Mouse (Mus musculus) embryonic facial prominence, embryonic 13.5 days (tissue): ENCODE measurements around the gene Fbxo46. TPM values are rescaled to one million over a fixed set of nuclear protein-coding genes. Genes with fewer than 3 reads are reported as not detected.

Experiments used
- ATAC-seq: fragments of 200-750 bp; cut with Nextera tagmentation; 2 replicates; pipeline ENCODE4 v1.8.0; 2017; ENCODE audit warnings: low read depth; ENCODE audit not compliant: insufficient number of reproducible peaks, insufficient read depth, low FRiP score, low TSS enrichment
- H3K27ac ChIP-seq: fragments of 300-500 bp; sonication (generic); 2 replicates; pipeline ENCODE4 v1.5.1; 2015; ENCODE audit warnings: moderate library complexity, mild to moderate bottlenecking, inconsistent platforms
- H3K27me3 ChIP-seq: fragments of 300-500 bp; sonication (generic); 2 replicates; pipeline ENCODE4 v1.6.1; 2015; ENCODE audit warnings: mild to moderate bottlenecking, inconsistent platforms
- H3K36me3 ChIP-seq: fragments of 300-500 bp; sonication (generic); 2 replicates; pipeline ENCODE4 v1.6.1; 2015; ENCODE audit warnings: mild to moderate bottlenecking, inconsistent platforms
- H3K4me1 ChIP-seq: fragments of 300-500 bp; sonication (generic); 2 replicates; pipeline ENCODE4 v1.6.1; 2015; ENCODE audit warnings: inconsistent platforms
- H3K4me2 ChIP-seq: fragments of 300-500 bp; sonication (generic); 2 replicates; pipeline ENCODE4 v1.6.1; 2015; ENCODE audit warnings: moderate library complexity, mild to moderate bottlenecking, inconsistent platforms
- H3K4me3 ChIP-seq: fragments of 300-500 bp; sonication (generic); 2 replicates; pipeline ENCODE4 v1.5.1; 2015; ENCODE audit warnings: mild to moderate bottlenecking, inconsistent platforms
- H3K9ac ChIP-seq: fragments of 300-500 bp; sonication (generic); 2 replicates; pipeline ENCODE4 v1.6.1; 2015; ENCODE audit warnings: mild to moderate bottlenecking, inconsistent platforms
- H3K9me3 ChIP-seq: fragments of 300-500 bp; sonication (generic); 2 replicates; pipeline ENCODE4 v1.6.1; 2016; ENCODE audit warnings: inconsistent platforms
- WGBS: fragments of 180-500 bp; shearing (Covaris S2); methylation state at CpG from one replicate; pipeline ENCODE4 v1.1.7; 2015; ENCODE audit warnings: mixed read lengths; 5-methylcytosine and 5-hydroxymethylcytosine counted together
- microRNA counts: library from miRNA; unstranded; fragments of <30 nt; microRNA quantifications from one replicate; lab custom pipeline; 2016
- microRNA-seq: library from miRNA; unstranded; fragments of <30 nt; microRNA quantifications from one replicate; pipeline ENCODE4, GENCODE M21; 2016
- polyA plus RNA-seq: library from polyadenylated mRNA; unstranded; fragments of >200 nt; fragmentation: Nextera tagmentation; extraction: Ambion mirVana; gene quantifications from 2 replicates; pipeline ENCODE4 v1.2.1, GENCODE M21; 2015

The Fbxo46 gene
- polyA plus RNA-seq, 1 experiment from 2014 or later: 16.6 TPM

DNA sequence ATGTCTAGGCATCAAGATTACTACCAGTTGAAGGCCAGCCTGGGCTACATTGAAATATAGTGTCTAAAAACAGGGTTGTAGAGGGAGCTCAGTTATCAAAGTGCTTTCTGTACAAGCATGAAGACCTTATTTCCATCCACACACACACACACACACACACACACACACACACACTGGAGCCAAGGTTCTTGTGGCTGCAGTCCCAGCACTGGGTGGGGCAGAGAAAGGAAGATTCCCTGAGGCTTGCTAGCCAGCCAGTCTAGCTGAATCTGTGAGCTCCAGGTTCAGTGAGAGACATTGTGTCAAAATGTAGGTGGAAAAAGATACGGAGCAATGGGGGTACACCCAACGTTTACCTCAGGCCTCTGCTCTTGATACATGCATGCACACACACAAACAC, 64.6 kb downstream of the Fbxo46 start:
- Histone ChIP-seq H3K4me1 (peaks cover 38% of the 10 kb centered on the region), H3K36me3 (peaks cover 24% of the 10 kb centered on the region), H3K4me2 (peak overlapping the region; percentile 18; the same call in 1 of the 2 replicates), H3K27me3 (peaks cover 17% of the 10 kb centered on the region), H3K4me3 (no peak overlapping the region), H3K27ac (peak overlapping the region; percentile 89), H3K9ac (no peak overlapping the region; the same call in 1 of the 2 replicates), H3K9me3 (no peaks in the 10 kb centered on the region)
- no peak for ATAC-seq
- 72% methylated on average over 2 of the region's 2 CpGs for WGBS

- peaks cover 26% of the 10 kb centered on the region for H3K36me3 ChIP-seq
- peaks cover 33% of the 10 kb centered on the region for H3K4me1 ChIP-seq
- H3K9me3 ChIP-seq: no peaks in the 10 kb centered on the region
- H3K9ac ChIP-seq: no peak overlapping the region
- no peak for ATAC-seq
- peak overlapping the region; percentile 89 for H3K27ac ChIP-seq
- peak overlapping the region; percentile 18; the same call in 1 of the 2 replicates for H3K4me2 ChIP-seq
- H3K27me3 ChIP-seq: peaks cover 12% of the 10 kb centered on the region
- 62% methylated on average over 6 of the region's 6 CpGs for WGBS
- H3K4me3 ChIP-seq: no peak overlapping the region
Observed at GRCm38 (mm10) chr7:19184758-19185157, 65.1 kb downstream of the Fbxo46 start.

MicroRNAs within 50 kb of the gene (microRNA counts, 519-probe panel; counts per million panel counts)
- 236 counts per million, percentile 44 among the panel's probes with 10 or more counts for microRNA mmu-miR-330 (lab: Ali Mortazavi, UCI)

Small RNA genes within 50 kb of the gene (microRNA-seq; reads per million reads assigned to microRNA genes)
- gene Mir3100 (not detected), gene Mir330 (209 reads per million, percentile 62 among the genes with 10 or more reads in this experiment)

Other genes starting within 250 kb of the Fbxo46 start
- 0.76 and 2.9 TPM in 2 replicates for gene Pglyrp1, start 248.5 kb upstream of the Fbxo46 start, polyA plus RNA-seq
- gene Ccdc61, start 209.4 kb upstream of the Fbxo46 start, polyA plus RNA-seq: 26.3 and 35.6 TPM in 2 replicates
- 0.62 and 0.65 TPM in 2 replicates for gene Nova2, start 194.0 kb upstream of the Fbxo46 start, polyA plus RNA-seq
- not detected in 2 replicates for gene Nanos2, start 132.5 kb upstream of the Fbxo46 start, polyA plus RNA-seq
- gene Mypop, start 128.6 kb upstream of the Fbxo46 start, polyA plus RNA-seq: 6.0 and 6.7 TPM in 2 replicates
- 30.1 and 33.2 TPM in 2 replicates for gene Irf2bp1, start 115.8 kb upstream of the Fbxo46 start, polyA plus RNA-seq
- 0.62 and 1.8 TPM in 2 replicates for gene Foxa3, start 96.3 kb upstream of the Fbxo46 start, polyA plus RNA-seq
- 36.0 and 43.2 TPM in 2 replicates for gene Sympk, start 95.5 kb upstream of the Fbxo46 start, polyA plus RNA-seq
- not detected in 2 replicates for gene Rsph6a, start 65.2 kb upstream of the Fbxo46 start, polyA plus RNA-seq
- 16.4 and 17.6 TPM in 2 replicates for gene Dmwd, start 43.6 kb upstream of the Fbxo46 start, polyA plus RNA-seq
- 13.1 and 16.8 TPM in 2 replicates for gene Dmpk, start 36.0 kb upstream of the Fbxo46 start, polyA plus RNA-seq
- gene Six5, start 25.3 kb upstream of the Fbxo46 start, polyA plus RNA-seq: 14.7 and 15.3 TPM in 2 replicates
- gene Gm4969, start 1.5 kb upstream of the Fbxo46 start, polyA plus RNA-seq: 3.5 and 4.4 TPM in 2 replicates
- 15.2 and 16.2 TPM in 2 replicates for gene Qpctl, start 29.4 kb downstream of the Fbxo46 start, polyA plus RNA-seq
- gene Snrpd2, start 29.9 kb downstream of the Fbxo46 start, polyA plus RNA-seq: 137 and 167 TPM in 2 replicates
- gene Gipr, start 46.3 kb downstream of the Fbxo46 start, polyA plus RNA-seq: 0.37 and 0.56 TPM in 2 replicates
- gene Eml2, start 56.6 kb downstream of the Fbxo46 start, polyA plus RNA-seq: 5.1 and 7.2 TPM in 2 replicates
- 1.6 and 1.9 TPM in 2 replicates for gene Gpr4, start 92.7 kb downstream of the Fbxo46 start, polyA plus RNA-seq
- 36.2 and 38.2 TPM in 2 replicates for gene Opa3, start 108.5 kb downstream of the Fbxo46 start, polyA plus RNA-seq
- 57.3 and 64.0 TPM in 2 replicates for gene Vasp, start 152.0 kb downstream of the Fbxo46 start, polyA plus RNA-seq
- not detected in 2 replicates for gene Ppm1n, start 160.2 kb downstream of the Fbxo46 start, polyA plus RNA-seq
- gene Rtn2, start 162.8 kb downstream of the Fbxo46 start, polyA plus RNA-seq: 10.2 and 11.7 TPM in 2 replicates
- gene Fosb, start 190.2 kb downstream of the Fbxo46 start, polyA plus RNA-seq: 0.06 and 0.23 TPM in 2 replicates
- 93.2 and 106 TPM in 2 replicates for gene Ercc1, start 224.9 kb downstream of the Fbxo46 start, polyA plus RNA-seq
- gene Cd3eap, start 239.6 kb downstream of the Fbxo46 start, polyA plus RNA-seq: 29.4 and 30.5 TPM in 2 replicates
- 8.3 and 12.6 TPM in 2 replicates for gene Ppp1r13l, start 239.9 kb downstream of the Fbxo46 start, polyA plus RNA-seq